Mouse (Mus musculus) brain, adult 10 weeks (tissue): ENCODE results near the gene Olfr237-ps1. TPM values are rescaled to one million over a fixed set of nuclear protein-coding genes. Genes with fewer than 3 reads are reported as not detected.

Experiments used
- polyA plus RNA-seq: library from polyadenylated mRNA; stranded (reverse); fragments of 350-450 nt; fragmentation: Illumina TruSeq; extraction: RNeasy Lipid Tissue Mini Kit (QIAGEN cat#74804); gene quantifications from one replicate; pipeline ENCODE4 v1.2.3, GENCODE M21; 2015; ENCODE audit warnings: low read depth, low replicate concordance

The Olfr237-ps1 gene
- polyA plus RNA-seq, result not detected

GRCm38 (mm10) chr6:43146267-43146666 is at the start of gene Olfr237-ps1:
Gene Olfr237-ps1 (plus strand): TSS chr6:43146567.

DNA sequence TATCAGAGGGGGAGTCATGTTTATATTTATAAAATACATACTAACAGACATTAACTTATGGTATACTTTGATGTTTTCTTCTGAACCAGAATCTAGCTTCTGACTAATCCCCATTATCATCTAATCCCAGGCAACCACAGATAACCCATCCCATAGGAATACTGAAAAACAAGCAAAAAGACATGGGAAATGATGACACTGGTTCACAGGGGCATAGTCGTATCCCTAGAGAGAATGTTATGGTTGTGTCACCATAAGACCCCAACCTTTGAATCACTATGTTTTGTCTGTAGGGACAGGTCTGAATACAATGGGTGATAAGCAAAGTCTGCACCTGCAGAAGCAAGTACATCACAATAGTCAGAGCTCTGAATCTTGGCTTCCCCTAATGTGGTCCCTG is 40.3 kb upstream of the Olfr237-ps1 start, which contains the start of gene Olfr441:
Olfr441 (plus strand) TSS at position 301 of the 400 bp plus-strand sequence.

GRCm38 (mm10) chr6:43162982-43163381 is 16.6 kb downstream of the Olfr237-ps1 start, which contains the start of gene Olfr437:
Gene Olfr437 (plus strand): TSS chr6:43163282.

GRCm38 (mm10) chr6:43171840-43172239 is 25.5 kb downstream of the Olfr237-ps1 start, which contains the start of gene Olfr13:
Gene Olfr13 (plus strand): TSS chr6:43172140.

DNA sequence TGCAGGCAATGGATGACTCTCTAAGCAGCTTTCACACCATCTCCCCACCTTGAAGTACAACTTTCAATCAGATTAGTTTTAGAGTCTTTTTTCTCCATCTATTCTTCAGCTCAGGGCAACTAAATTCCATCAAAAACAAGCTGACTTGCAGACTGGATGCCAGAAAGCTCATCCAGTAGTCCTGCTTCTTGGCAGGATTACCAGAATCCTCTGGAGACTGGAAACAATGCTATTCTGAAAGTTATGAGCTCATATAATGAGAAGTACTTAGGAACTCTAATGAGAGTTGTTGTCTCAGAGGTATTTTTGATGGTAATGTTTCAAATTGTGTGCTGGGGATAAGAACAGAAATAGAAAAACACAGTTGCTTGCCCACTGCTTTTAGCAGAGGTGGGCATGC is 50.4 kb downstream of the Olfr237-ps1 start, which contains the start of gene Olfr435:
Olfr435 (plus strand) TSS at position 366 of the 400 bp plus-strand sequence.

Other genes starting within 250 kb of the Olfr237-ps1 start
- gene Olfr447, start 237.7 kb upstream of the Olfr237-ps1 start, polyA plus RNA-seq, result not detected
- gene Olfr446, start 225.2 kb upstream of the Olfr237-ps1 start, polyA plus RNA-seq, result not detected
- not detected for gene Olfr444, start 197.5 kb upstream of the Olfr237-ps1 start, polyA plus RNA-seq
- gene Olfr441, start 40.2 kb upstream of the Olfr237-ps1 start, polyA plus RNA-seq, result not detected
- not detected for gene Olfr437, start 16.7 kb downstream of the Olfr237-ps1 start, polyA plus RNA-seq
- gene Olfr13, start 25.6 kb downstream of the Olfr237-ps1 start, polyA plus RNA-seq, result not detected
- not detected for gene Olfr435, start 50.6 kb downstream of the Olfr237-ps1 start, polyA plus RNA-seq
- not detected for gene Olfr434, start 66.5 kb downstream of the Olfr237-ps1 start, polyA plus RNA-seq
- gene Olfr47, start 85.0 kb downstream of the Olfr237-ps1 start, polyA plus RNA-seq, result not detected
- gene Arhgef5, start 119.0 kb downstream of the Olfr237-ps1 start, polyA plus RNA-seq, result 2.1 TPM
- not detected for gene Nobox, start 163.0 kb downstream of the Olfr237-ps1 start, polyA plus RNA-seq